Mouse (Mus musculus) limb, embryonic 12.5 days (tissue): ENCODE measurements around the gene Tmem215. TPM values are rescaled to one million over a fixed set of nuclear protein-coding genes. Genes with fewer than 3 reads are reported as not detected.

ENCODE experiments used
- ATAC-seq: fragments of 200-750 bp; cut with Nextera tagmentation; 2 replicates; pipeline ENCODE4 v1.8.0; 2017; ENCODE audit warnings: low read depth, moderate TSS enrichment; ENCODE audit not compliant: insufficient number of reproducible peaks, insufficient read depth, low FRiP score, low TSS enrichment
- H3K27ac ChIP-seq: fragments of 300-500 bp; sonication (generic); 2 replicates; pipeline ENCODE4 v1.5.1; 2016; ENCODE audit warnings: mild to moderate bottlenecking, moderate library complexity
- H3K27me3 ChIP-seq: fragments of 300-500 bp; sonication (generic); 2 replicates; pipeline ENCODE4 v1.6.1; 2016; ENCODE audit warnings: mild to moderate bottlenecking, moderate library complexity
- H3K36me3 ChIP-seq: fragments of 300-500 bp; sonication (generic); 2 replicates; pipeline ENCODE4 v1.6.1; 2016; ENCODE audit warnings: mild to moderate bottlenecking, moderate library complexity
- H3K4me1 ChIP-seq: fragments of 300-500 bp; sonication (generic); replicated peaks from 2 replicates; pipeline ENCODE4 v1.6.1; 2016
- H3K4me2 ChIP-seq: fragments of 300-500 bp; sonication (generic); 2 replicates; pipeline ENCODE4 v1.6.1; 2016; ENCODE audit warnings: mild to moderate bottlenecking, moderate library complexity
- H3K4me3 ChIP-seq: fragments of 300-500 bp; sonication (generic); replicated peaks from 2 replicates; pipeline ENCODE4 v1.5.1; 2016; ENCODE audit warnings: mild to moderate bottlenecking
- H3K9ac ChIP-seq: fragments of 300-500 bp; sonication (generic); replicated peaks from 2 replicates; pipeline ENCODE4 v1.6.1; 2016; ENCODE audit warnings: mild to moderate bottlenecking, moderate library complexity
- H3K9me3 ChIP-seq: fragments of 300-500 bp; sonication (generic); 2 replicates; pipeline ENCODE4 v1.6.1; 2016; ENCODE audit warnings: mild to moderate bottlenecking, moderate library complexity
- WGBS: fragments of 180-500 bp; shearing (Covaris S2); methylation state at CpG from one replicate; pipeline ENCODE4 v1.1.7; 2016; 5-methylcytosine and 5-hydroxymethylcytosine counted together
- polyA plus RNA-seq: library from polyadenylated mRNA; unstranded; fragments of >200 nt; fragmentation: Nextera tagmentation; extraction: Ambion mirVana; gene quantifications from 2 replicates; pipeline ENCODE4 v1.2.1, GENCODE M21; 2016

The Tmem215 gene
- polyA plus RNA-seq: 0.17 and 0.20 TPM in 2 replicates

DNA sequence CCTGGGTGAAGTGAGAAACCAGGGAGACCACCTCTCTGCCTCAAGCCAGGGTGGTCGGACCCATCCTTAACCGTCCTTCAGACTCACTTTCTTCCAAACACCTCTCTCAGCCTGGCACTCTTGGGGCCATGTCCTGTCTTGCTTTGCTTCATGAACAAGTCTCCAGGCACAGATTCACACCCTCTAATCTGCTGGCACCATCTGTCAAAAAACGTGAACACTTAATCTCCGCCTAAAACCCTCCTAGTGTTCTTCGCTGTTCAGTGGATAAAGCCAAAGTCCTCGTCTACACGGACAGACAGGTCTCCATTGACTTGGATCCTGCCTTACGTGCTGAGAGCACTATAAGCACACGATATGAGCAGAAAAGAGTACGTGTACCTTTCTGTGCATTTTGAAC, at the start of gene Tmem215:
Gene Tmem215, plus strand, starts transcription at position 301 of the 400 bp plus-strand sequence.
- H3K36me3 ChIP-seq: no peaks in the 10 kb centered on the region
- H3K4me1 ChIP-seq: peaks cover 8% of the 10 kb centered on the region
- peak within 1 kb of the TSS; percentile 50 for H3K9ac ChIP-seq
- H3K27me3 ChIP-seq: peaks cover 43% of the 10 kb centered on the region
- H3K9me3 ChIP-seq: no peaks in the 10 kb centered on the region
- H3K4me2 ChIP-seq: peak within 1 kb of the TSS; percentile 87
- 74% methylated on average over 10 of the region's 10 CpGs for WGBS
- H3K27ac ChIP-seq: no peak within 1 kb of the TSS
- peak within 1 kb of the TSS; percentile 49 for H3K4me3 ChIP-seq
- ATAC-seq: no peak

DNA sequence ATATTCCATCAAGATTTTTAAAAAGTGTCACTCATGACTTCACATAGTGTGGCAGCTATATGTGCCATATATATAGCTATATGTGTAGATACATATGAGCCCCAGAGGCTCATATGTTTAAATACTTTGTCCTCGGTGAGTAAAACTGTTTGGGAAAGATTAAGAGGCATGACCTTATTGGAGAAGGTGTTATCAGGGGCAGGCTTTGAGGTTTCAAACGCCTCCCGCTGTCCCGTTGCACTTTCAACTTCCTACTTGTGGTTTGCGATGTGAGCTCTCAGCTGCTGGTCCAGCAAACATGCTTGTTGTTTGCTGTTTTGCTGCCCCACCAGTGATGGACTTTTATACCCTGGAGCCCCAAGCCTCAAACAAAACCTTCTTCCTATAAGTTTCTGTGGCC, 40.1 kb upstream of the Tmem215 start:
- H3K4me1 ChIP-seq: no peaks in the 10 kb centered on the region
- H3K4me2 ChIP-seq: no peak overlapping the region
- H3K27ac ChIP-seq: no peak overlapping the region
- no peak for ATAC-seq
- no peak overlapping the region for H3K9ac ChIP-seq
- H3K27me3 ChIP-seq: no peaks in the 10 kb centered on the region
- H3K9me3 ChIP-seq: peaks cover 9% of the 10 kb centered on the region; the same call in 1 of the 2 replicates
- H3K4me3 ChIP-seq: no peak overlapping the region
- H3K36me3 ChIP-seq: no peaks in the 10 kb centered on the region
- 63% methylated on average over 5 of the region's 5 CpGs for WGBS

DNA sequence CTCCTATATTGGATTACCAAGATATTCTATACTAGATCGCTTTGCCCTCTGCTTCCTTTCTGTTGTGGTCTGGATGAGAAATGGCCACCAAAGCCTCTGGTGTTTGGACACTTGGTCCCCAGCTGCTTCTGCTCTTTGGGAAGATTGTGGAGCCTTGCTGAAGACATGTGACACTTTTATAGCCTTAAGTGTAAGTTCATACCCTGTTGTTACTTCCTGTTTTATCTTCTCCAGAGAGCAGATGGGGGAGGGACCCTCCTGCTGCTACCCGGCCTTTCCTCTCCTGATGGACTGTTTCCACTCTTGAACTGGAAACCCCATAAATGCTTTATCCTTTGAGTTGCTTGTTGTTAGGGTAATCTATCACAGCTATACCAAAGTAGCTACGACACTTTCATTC, 38.6 kb upstream of the Tmem215 start:
- no peak overlapping the region for H3K4me3 ChIP-seq
- ATAC-seq: no peak
- H3K9me3 ChIP-seq: peaks cover 18% of the 10 kb centered on the region; the same call in 1 of the 2 replicates
- no peaks in the 10 kb centered on the region for H3K4me1 ChIP-seq
- no peak overlapping the region for H3K27ac ChIP-seq
- 51% methylated on average over 3 of the region's 3 CpGs for WGBS
- no peak overlapping the region for H3K9ac ChIP-seq
- no peaks in the 10 kb centered on the region for H3K36me3 ChIP-seq
- H3K27me3 ChIP-seq: no peaks in the 10 kb centered on the region
- H3K4me2 ChIP-seq: no peak overlapping the region

DNA sequence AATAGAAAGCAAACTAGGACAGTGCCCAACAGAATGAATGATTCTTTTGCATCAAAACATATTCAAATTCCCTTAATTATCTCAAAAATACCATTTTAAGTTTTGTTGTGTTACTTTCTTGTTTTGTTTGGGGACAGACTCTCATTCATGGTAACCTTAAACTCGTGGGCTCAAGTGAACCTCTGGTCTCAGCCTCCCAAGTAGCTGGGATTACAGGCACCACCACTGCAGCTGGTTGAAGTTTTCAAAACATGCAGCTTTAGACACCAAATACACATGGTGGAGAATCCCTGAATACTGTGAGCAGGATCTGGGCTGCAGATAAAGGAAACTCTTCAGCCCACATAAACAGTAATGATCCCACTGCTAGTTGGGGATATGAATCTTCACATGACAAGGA, 37.6 kb upstream of the Tmem215 start:
- WGBS: 65% methylated on average over 1 of the region's 1 CpGs
- Histone ChIP-seq H3K27ac (no peak overlapping the region), H3K4me3 (no peak overlapping the region), H3K27me3 (no peaks in the 10 kb centered on the region), H3K36me3 (no peaks in the 10 kb centered on the region), H3K4me2 (no peak overlapping the region), H3K4me1 (no peaks in the 10 kb centered on the region), H3K9me3 (peaks cover 18% of the 10 kb centered on the region; the same call in 1 of the 2 replicates), H3K9ac (no peak overlapping the region)
- no peak for ATAC-seq

DNA sequence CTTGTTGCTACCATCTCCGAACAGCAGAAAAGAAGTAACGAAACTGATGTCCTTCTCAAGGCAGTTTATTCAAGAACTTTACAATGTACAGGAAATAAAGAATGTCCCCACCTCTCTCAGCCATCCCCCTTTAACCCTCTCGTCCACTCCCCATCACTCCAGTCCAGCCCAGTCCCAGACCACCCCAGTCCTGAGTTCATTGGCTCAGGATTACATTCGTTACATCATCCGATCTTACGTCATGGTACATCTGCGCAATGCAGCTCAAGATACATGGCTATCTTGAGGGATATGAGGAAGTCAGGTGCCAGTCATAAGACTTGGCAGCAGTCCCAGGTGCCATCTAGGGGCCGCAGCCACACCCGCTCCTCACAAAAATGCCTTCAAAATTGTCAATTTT, 28.4 kb upstream of the Tmem215 start:
- WGBS: 94% methylated on average over 9 of the region's 9 CpGs
- Histone ChIP-seq H3K4me1 (no peaks in the 10 kb centered on the region), H3K27ac (no peak overlapping the region), H3K9me3 (no peaks in the 10 kb centered on the region), H3K27me3 (no peaks in the 10 kb centered on the region), H3K9ac (no peak overlapping the region), H3K36me3 (no peaks in the 10 kb centered on the region), H3K4me3 (no peak overlapping the region), H3K4me2 (no peak overlapping the region)
- no peak for ATAC-seq

DNA sequence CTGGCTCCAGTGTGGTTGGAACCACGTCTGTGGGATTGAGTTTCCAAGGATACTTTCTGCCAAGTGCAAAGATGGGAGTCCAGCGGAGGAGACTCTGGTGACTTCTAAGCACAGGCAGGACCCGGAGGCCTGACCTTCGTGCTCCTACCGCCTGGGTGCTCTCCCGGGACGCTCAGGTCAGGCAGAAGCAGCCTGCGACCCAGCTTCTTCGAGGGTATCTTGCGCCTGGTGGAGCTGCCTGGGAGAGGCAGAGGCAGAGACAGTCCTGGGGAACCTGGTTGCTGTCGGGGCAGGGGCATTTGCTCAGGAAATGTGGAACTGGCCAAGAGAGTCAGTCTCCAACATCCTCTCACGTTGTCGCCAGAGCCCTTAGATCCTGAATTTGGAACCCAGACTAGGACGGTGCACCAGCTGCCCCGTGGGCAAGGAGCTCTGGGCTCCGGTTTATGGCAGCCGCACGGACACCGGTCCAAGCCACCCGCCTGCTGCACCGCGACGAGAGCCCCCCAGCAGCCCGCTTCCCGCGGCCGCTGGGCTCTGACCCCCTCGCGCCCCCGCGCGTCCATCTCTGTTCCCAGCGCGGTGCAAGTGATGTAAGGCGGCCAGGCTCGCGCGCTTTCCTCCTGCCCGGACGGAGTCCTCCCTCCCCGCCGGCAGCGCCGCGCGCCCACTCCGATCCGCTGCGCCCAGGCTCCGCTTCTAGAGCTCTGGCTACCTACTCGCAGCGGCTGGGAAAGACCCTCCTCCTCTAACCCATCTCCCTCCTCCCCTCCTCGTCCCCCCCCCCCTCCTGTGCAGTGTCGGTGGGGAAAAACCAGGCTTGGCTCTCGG, 935 bp downstream of the Tmem215 start:
- H3K4me2 ChIP-seq: peak overlapping the region; percentile 87
- peaks cover 8% of the 10 kb centered on the region for H3K4me1 ChIP-seq
- H3K27me3 ChIP-seq: peaks cover 43% of the 10 kb centered on the region
- H3K9me3 ChIP-seq: no peaks in the 10 kb centered on the region
- no peak overlapping the region for H3K27ac ChIP-seq
- H3K9ac ChIP-seq: peak overlapping the region; percentile 50
- WGBS: 3% methylated on average over 55 of the region's 55 CpGs
- H3K4me3 ChIP-seq: peak overlapping the region; percentile 49
- peak; percentile 80 for ATAC-seq
- H3K36me3 ChIP-seq: no peaks in the 10 kb centered on the region

DNA sequence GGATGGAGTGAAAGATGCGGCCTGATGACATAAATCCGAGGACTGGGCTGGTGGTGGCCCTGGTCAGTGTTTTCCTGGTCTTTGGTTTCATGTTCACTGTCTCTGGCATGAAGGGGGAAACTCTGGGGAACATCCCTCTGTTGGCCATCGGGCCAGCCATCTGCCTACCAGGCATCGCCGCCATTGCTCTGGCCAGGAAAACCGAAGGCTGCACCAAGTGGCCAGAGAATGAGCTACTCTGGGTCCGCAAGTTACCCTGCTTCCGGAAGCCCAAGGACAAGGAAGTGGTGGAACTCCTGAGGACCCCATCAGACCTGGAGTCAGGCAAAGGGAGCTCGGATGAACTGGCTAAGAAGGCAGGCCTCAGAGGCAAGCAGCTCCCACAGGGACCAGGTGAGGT, 1.9 kb downstream of the Tmem215 start:
- H3K27me3 ChIP-seq: peaks cover 43% of the 10 kb centered on the region
- peaks cover 8% of the 10 kb centered on the region for H3K4me1 ChIP-seq
- ATAC-seq: no peak
- H3K4me3 ChIP-seq: no peak overlapping the region
- no peaks in the 10 kb centered on the region for H3K36me3 ChIP-seq
- 79% methylated on average over 9 of the region's 9 CpGs for WGBS
- no peaks in the 10 kb centered on the region for H3K9me3 ChIP-seq
- H3K9ac ChIP-seq: no peak overlapping the region
- no peak overlapping the region for H3K4me2 ChIP-seq
- H3K27ac ChIP-seq: no peak overlapping the region

DNA sequence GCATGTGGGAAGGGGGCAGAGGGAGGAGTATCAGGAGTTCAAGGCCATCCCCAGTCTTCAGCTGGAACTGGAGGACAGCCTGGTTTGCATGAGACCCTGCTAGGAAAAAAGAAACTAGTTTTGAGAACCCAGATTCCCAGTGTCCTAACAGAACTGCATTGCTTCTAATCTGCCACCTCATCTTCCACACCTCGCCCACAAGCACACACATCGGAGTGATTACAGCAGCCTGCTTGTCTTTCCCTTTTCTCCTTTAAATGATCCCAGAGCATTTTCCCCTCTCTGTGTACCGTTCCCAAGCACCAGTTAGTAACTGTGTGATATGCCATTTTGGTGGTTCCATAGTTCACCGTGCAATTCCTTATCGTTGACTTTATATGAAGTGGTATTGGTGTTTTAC, 6.0 kb downstream of the Tmem215 start:
- Histone ChIP-seq H3K9me3 (no peaks in the 10 kb centered on the region), H3K4me1 (peaks cover 1% of the 10 kb centered on the region; the same call in 1 of the 2 replicates), H3K4me2 (no peak overlapping the region), H3K4me3 (no peak overlapping the region), H3K36me3 (no peaks in the 10 kb centered on the region), H3K27me3 (peaks cover 19% of the 10 kb centered on the region), H3K9ac (no peak overlapping the region), H3K27ac (no peak overlapping the region)
- ATAC-seq: no peak
- 87% methylated on average over 5 of the region's 5 CpGs for WGBS

DNA sequence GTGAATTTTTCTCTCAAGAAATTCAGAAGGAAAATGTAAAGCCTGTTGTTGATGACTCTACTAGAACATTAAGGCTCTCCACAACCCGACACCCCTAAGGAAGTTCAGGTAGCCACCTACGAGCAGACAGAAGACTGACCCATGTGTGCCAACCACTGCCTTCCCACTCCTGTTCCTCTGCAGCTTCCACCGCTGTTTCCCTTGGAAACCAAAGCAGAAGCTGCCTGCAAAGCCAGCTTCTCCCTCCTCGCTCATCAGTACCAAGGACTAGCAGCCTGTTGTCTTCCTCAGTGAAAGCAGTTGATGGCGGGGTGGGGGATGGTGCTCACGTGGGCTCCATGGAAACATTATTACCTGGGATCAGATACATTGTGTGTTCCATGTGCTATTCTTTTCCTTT, 14.6 kb downstream of the Tmem215 start:
- ATAC-seq: no peak
- H3K9me3 ChIP-seq: no peaks in the 10 kb centered on the region
- H3K4me3 ChIP-seq: no peak overlapping the region
- H3K36me3 ChIP-seq: no peaks in the 10 kb centered on the region
- no peaks in the 10 kb centered on the region for H3K4me1 ChIP-seq
- H3K27me3 ChIP-seq: no peaks in the 10 kb centered on the region
- H3K27ac ChIP-seq: no peak overlapping the region
- 75% methylated on average over 6 of the region's 6 CpGs for WGBS
- H3K4me2 ChIP-seq: no peak overlapping the region
- no peak overlapping the region for H3K9ac ChIP-seq

DNA sequence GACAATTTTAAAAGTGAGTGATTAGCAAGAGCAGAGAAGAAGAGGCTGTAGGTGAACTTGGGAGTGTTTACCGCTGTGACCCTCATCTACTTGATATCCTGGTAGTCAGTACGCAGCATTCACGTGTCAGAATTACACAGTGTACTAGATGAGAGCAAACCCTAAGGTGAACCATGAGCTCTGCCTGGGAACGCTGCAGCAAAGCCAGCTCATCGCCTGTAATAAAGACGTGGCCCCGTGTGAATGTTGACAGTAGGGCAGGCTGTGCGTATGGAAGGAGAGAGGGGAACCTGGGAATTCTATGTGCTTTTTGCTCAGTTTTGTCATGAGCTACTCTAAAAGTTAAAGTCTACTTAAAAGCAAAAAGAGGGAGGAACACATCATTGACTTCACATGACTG, 19.8 kb downstream of the Tmem215 start:
- H3K27me3 ChIP-seq: no peaks in the 10 kb centered on the region
- H3K4me1 ChIP-seq: no peaks in the 10 kb centered on the region
- ATAC-seq: no peak
- H3K9me3 ChIP-seq: no peaks in the 10 kb centered on the region
- H3K4me3 ChIP-seq: no peak overlapping the region
- no peak overlapping the region for H3K27ac ChIP-seq
- no peak overlapping the region for H3K4me2 ChIP-seq
- no peaks in the 10 kb centered on the region for H3K36me3 ChIP-seq
- no peak overlapping the region for H3K9ac ChIP-seq
- WGBS: 92% methylated on average over 8 of the region's 8 CpGs

DNA sequence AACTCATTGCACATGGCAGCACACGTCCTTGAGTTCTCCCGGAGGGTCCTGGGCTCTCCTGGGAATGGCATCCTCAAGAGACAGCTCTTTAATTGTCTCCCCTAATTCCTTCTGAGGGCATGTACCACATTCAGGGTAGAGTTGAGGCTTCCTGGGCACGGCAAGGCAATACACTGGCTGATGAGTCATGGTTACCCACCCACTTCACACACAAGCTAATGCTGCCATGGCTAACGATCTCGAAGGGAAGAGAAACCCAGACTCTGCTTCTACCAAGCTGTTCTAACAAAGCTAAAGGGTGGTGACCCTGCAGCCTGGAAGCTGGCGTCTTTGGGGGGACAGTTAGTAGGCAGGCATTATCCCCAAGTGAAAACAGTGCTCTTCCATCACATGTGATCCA, 24.4 kb downstream of the Tmem215 start:
- Histone ChIP-seq H3K4me2 (no peak overlapping the region), H3K36me3 (no peaks in the 10 kb centered on the region), H3K4me3 (no peak overlapping the region), H3K9ac (no peak overlapping the region), H3K4me1 (no peaks in the 10 kb centered on the region), H3K27me3 (no peaks in the 10 kb centered on the region), H3K27ac (no peak overlapping the region), H3K9me3 (no peaks in the 10 kb centered on the region)
- ATAC-seq: no peak
- 85% methylated on average over 6 of the region's 6 CpGs for WGBS

DNA sequence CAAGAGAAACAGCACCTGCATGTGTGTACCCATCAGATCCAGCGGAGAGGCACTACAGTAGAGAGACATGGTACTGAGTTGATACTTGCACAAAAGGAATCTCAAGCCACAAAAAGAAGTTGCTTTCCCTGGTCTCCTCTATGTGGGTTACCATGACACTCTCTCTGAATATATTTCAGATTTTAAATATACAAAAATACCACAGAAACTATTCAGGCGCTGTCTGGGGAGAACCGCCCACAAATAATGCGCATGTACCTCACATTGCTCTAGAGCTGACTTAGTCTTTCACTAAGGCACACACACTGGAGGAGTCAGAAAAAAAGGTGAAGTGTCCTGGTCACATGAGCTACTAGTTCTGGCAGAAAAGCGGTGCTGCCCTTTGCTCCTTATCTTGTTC, 24.8 kb downstream of the Tmem215 start:
- Histone ChIP-seq H3K27ac (no peak overlapping the region), H3K9ac (no peak overlapping the region), H3K27me3 (no peaks in the 10 kb centered on the region; the same call in 1 of the 2 replicates), H3K36me3 (no peaks in the 10 kb centered on the region), H3K4me3 (no peak overlapping the region), H3K4me2 (no peak overlapping the region), H3K4me1 (no peaks in the 10 kb centered on the region), H3K9me3 (no peaks in the 10 kb centered on the region)
- ATAC-seq: no peak
- whole genome bisulfite sequencing: 92% methylated on average over 5 of the region's 5 CpGs
